Mouse (Mus musculus) ZHBTc4 (cell line): ENCODE data around the gene Oxsr1.
A peak's percentile ranks its signal among the peaks of the same experiment; 100 is the strongest.

Experiments
- DNase-seq: peaks from one replicate; pipeline ENCODE4 v3.0.0-alpha.2; 2011; ENCODE audit warnings: low read depth, low spot score

Oxsr1 gene

GRCm38 (mm10) chr9:119338350-119338749 is 16.1 kb upstream of the Oxsr1 start:
- DNase-seq, result no peak

GRCm38 (mm10) chr9:119337842-119338241 is 15.6 kb upstream of the Oxsr1 start:
- DNase-seq, result no peak

GRCm38 (mm10) chr9:119335571-119335970 is 13.3 kb upstream of the Oxsr1 start:
- no peak for DNase-seq

DNA sequence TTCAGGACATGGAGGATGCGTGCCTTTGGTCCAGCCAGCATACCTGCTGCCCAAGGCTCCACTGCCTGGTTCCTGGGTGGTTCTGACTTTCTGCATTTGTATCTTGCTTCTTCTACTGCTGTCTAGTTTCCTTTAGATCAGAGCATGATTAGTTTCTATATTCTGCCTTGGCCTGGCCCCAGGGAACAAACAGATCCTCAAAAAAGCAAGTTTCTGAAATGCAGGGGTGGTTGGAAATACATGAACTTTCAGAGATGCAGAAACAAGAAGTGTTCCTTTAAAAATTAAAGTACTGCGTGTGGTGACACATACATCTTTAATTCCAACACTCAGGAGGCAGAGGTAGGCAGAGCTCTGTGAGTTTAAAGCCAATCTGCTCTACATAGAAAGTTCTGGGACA is 12.6 kb upstream of the Oxsr1 start:
- DNase-seq, result no peak

- peak; percentile 46 for DNase-seq
Measured at GRCm38 (mm10) chr9:119334324-119334723, 12.1 kb upstream of the Oxsr1 start.

DNA sequence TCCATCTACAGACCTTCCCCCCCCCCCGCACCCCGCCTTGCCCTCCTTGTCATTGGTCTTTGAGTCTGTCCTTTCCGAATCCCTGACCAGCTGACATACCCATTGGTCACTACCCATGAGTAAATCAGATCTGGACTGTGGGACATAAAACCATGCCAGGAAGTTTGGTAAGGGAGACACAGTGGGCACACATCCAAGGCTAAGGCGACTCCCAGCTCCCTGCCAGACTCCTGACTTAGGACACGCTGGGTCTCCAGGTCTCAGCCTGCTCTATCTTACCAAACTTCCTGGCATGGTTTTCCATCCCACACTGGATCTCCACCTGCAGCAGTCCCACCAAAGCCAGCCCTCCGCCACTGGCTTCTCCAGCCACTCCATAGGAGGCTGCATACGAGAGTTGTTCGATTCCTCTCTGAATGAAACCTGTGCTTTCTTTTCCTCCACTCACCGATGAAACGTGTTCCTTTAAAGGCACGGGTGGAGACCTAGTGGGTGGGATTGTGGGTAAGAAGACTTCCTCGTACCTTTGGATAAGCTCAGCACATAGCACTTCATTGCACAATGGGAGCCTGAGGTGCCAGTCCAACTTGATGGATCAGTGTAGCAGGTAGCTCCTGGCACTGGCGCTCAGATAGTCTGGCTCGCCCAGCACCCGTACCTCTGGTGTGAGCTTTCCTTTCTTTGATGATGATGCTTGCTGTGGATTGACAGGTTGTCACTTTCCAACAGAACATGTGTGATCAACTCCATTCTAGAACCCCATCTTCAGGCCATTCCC is 8.1 kb upstream of the Oxsr1 start:
- DNase-seq, result no peak

GRCm38 (mm10) chr9:119328488-119328887 is 6.3 kb upstream of the Oxsr1 start:
- no peak for DNase-seq

- no peak for DNase-seq
Measured at GRCm38 (mm10) chr9:119324130-119324529, 1.9 kb upstream of the Oxsr1 start.

- no peak for DNase-seq
Measured at GRCm38 (mm10) chr9:119323260-119323645, 1.0 kb upstream of the Oxsr1 start.

DNA sequence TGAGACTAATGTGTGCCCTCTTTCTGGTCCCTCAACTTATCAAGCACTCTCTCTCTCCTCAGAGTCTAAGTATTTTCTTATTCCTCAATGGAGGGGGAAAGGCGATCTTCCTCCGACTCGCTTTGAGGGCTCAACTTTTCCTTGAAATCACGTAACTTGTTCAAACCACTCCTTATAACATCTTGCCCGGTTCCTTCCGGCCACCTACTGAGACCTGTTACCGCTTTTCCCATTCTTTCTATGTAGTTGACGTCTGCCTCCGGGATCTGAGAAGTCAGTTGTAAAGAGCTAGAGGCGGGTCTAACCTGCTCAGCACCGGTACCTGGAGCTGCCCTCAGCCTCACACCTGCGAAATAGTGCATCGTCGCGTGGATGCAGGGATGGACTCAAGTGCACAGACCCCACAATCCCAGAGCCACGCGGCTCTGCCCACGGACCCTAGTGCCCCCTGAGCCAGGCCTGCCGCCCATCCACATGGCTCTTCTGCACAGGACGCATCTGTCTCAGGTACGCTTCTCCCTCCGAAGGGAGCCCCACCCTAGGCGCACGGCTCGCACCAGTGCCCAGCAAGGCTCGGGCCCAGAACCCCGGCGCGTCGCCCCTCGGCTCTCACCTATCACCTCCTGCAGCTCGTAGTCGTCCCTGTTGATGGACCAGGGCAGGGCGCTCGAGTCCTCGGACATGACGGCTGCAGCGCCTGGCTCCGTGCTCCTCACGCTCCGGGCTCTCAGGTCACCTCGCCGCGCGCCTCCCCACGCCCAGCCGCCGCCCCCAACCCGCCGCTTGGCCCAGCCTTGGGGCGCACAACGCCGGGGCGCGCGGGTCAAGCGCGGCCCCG is 616 bp downstream of the Oxsr1 start:
- peak; percentile 61 for DNase-seq

GRCm38 (mm10) chr9:119320946-119321345 is 1.3 kb downstream of the Oxsr1 start:
- DNase-seq, result peak; percentile 76

DNA sequence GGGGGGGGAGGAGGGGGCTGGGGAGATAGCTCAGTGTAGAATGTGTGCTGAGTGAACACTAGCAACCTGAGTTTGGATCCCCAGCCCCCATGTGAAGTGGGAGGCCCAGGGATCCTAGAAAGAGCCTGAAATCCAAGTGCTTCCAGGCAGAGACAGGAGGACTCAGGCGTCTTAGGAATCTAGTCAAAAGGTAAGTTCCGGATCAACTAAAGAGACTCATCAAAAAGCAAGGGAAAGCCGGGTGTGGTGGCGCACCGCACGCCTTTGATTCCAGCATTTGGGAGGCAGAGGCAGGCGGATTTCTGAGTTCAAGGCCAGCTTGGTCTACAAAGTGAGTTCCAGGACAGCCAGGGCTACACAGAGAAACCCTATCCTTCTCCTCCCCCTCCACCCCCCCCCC is 1.8 kb downstream of the Oxsr1 start:
- peak; percentile 62 for DNase-seq

GRCm38 (mm10) chr9:119318891-119319290 is 3.3 kb downstream of the Oxsr1 start:
- no peak for DNase-seq

DNA sequence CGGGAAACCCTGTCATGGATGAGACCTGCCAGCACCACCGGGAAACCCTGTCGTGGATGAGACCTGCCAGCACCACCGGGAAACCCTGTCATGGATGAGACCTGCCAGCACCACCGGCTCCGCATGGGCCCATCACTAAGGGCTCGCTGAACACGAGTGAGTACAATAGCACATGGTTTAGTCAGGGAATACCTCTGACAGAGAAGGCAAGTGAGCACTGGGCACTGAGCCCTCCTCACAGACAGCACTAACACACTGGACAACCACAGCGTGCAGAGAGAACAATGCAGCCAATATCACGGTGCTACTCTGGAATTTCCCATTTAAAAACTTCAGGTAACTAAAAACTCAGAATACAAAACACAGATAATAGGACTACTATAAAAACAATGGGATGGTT is 9.1 kb downstream of the Oxsr1 start:
- no peak for DNase-seq

GRCm38 (mm10) chr9:119309067-119309466 is 13.2 kb downstream of the Oxsr1 start:
- DNase-seq, result no peak

GRCm38 (mm10) chr9:119305863-119306262 is 16.4 kb downstream of the Oxsr1 start:
- DNase-seq, result no peak

DNA sequence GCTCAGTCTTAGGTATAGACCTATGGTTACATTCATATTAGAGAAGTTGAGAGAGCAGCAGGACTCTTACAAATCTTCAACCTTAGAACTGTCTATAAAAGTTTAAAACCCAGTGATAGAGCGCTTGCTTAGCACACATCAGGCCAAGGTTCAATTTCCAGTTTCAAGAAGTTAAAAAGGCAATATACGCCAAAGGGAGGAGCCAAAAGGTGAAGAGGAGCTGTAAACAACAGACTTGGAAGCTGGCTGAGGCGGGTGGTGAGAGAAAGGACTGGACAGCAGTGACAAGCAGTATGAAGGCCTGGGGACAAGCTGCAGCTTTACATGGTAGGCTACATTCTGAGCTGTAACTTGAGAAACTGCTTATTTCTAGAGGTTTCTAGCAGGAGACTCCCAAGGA is 23.7 kb downstream of the Oxsr1 start:
- no peak for DNase-seq

DNA sequence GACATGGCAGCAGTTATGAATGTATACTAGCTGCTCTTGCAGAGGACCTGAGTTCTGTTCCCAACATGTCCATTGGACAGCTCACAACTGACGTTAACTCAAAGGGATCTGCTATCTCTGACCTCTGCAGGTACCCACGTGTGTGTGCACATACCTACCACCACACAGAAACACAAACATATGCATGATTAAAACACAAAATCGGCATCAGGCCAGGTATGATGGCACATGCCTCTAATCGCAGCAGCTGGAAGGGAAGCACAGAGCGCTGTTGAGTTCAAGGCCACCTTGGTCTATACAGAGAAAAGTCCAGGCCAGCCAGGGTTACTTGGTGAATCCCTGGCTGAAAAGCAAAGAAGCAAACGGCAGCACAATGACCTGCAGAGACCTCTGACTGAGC is 24.5 kb downstream of the Oxsr1 start:
- DNase-seq, result no peak

DNA sequence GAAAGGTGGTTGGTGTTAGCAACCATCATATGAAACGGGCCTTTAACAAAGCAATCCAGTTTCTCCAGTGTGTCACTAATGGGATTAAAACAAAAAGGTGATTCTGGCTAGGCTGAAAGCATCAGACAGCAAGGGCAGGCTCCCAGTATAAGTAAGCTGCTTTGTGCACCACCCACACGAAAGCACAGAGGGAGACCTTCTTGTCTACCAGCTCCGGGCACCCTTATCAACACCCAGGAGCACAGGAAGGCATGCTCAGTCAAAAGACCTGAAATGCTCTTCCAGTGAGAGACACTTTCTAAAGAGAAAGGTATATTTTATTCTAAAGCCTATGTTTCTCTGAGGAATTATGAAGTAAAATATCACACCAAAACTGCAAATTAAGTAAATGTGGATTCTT is 31.4 kb downstream of the Oxsr1 start:
- no peak for DNase-seq

DNA sequence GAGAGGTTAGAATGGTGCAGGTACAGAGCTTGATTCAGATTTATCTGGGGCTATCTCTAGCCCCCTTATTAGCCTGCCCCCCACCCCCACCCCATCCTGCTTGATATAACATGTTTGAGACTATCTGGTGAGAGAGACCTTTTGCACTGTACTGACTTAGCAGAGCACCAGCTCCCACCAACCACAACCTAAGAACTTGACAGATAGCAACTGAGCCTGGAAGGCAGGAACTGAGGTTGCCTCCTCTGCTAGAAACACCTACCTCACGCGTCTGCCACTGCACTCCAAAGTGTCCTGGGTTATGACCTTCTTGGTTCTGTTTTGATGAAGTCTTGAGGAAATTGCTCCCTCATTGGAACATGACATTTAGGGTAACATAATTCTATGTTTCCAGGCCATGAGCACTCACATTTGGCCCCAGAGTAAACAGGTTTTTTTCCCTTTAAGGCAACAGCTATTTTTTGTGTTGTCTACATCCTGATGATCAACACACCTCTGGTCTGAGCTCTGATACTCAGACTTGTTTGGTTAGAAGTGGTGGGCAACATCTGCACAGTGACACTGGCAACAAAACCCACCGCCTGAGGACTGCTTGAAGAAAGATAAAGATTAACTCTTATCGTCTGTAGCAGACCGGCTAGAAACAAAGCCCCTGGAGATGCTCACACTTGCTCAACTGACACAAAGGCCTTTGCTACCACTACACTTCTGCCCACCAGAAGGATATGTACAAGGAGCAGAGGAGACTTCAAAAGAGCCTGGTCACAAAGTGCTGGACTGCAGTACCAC is 41.1 kb downstream of the Oxsr1 start:
- no peak for DNase-seq

DNA sequence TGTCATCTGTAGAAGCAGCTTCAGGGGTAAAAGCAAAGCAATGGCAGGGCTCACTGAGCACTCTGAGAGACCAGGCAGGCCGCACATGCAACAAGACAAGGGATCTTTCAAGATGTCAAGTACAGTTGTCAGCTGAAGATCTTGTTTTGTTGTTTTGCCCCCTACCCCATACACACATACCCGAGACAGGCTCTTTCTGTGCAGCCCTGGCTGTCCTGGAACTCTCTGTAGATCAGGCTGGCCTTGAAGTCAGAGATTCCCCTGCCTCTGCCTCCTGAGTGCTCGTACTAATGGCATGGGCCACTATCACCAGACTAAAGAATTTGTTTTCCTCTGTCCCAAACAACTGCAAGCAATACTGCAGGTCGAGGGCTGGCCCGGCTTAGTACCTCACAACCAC is 44.2 kb downstream of the Oxsr1 start:
- DNase-seq, result no peak

DNA sequence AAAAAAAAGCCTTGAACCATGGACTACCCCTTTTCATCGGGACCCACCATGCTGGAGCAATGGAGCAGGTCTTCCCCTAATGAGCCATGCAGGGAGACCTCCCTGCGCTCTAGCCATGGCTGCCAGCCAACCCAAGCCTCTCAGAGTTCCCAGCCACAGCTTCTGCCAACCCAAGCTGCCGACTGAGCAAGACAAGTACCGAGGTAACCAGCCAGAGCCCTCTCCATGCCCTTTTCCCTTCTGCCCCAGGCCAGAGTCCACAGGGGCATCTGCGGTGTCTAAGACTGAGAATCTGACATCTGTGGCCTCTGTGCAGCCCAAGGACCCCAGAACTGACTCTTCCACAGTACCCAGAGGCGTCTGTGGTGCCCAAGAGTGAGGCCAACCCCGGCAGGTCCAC is 45.9 kb downstream of the Oxsr1 start:
- DNase-seq, result no peak
